Mouse (Mus musculus): Measurements from ENCODE around the gene Hs2st1. TPM values are rescaled to one million over a fixed set of nuclear protein-coding genes. Genes with fewer than 3 reads are reported as not detected.

Hs2st1 gene
- polyA plus RNA-seq (2015; fragmentation: Nextera tagmentation; extraction: Ambion mirVana), result 12.1 and 12.3 TPM in 2 replicates

DNA sequence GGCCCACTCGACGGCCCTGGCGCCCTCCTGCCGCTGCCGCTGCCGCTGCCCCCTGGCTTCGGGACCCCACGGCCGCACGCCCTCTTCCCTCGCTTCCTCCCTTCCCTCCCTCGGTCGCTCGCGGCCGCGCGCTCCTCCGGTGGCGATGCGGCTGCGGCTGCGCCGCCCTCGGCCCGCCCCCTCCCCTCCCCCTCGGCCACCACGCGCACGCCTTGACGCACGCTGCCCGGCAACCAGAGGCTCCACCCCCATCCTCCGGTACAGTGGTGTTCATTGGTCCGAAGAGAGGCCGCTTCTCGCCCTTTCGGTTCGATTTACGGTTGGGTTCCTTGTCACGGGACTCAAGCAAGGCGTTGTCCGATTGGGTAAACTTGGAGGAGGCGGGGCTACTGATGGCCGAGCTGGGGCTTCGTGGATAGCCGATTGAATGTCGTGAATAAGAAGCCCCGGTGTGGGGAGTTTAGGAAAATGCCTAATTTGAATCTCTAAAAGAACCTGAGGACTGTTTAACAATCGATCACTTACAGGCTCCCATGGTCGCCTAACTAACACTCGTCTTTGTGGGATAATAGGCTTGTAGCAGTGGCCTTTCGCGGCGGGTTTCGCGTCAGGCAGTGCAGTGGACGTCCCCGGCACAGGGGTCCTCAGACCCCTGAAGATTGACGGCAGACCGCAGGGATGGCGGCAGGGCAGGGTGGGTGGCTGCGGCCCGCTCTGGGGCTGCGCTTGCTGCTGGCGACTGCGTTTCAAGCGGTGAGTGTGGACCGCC is at the start of gene Hs2st1, which contains the start of gene Selenof:
Gene Hs2st1 (minus strand): TSS at position 135 of the 769 bp plus-strand sequence.
Gene Selenof (plus strand): TSS at position 258 of the 769 bp plus-strand sequence.
- Histone ChIP-seq H3K36me3 (ENCODE audit: control insufficient read depth, insufficient read depth, low read length) (peaks cover 2% of the 10 kb centered on the region; the same call in 1 of the 2 replicates), H3K9ac (ENCODE audit: low read depth, low read length) (peak within 1 kb of the TSS; percentile 83), H3K4me3 (ENCODE audit: low read length) (peak within 1 kb of the TSS; percentile 68), H3K27me3 (replicated peaks; ENCODE audit: control insufficient read depth, insufficient read depth, low read length) (no peaks in the 10 kb centered on the region), H3K4me1 (ENCODE audit: control insufficient read depth, insufficient read depth, low read depth, low read length) (peaks cover 27% of the 10 kb centered on the region), H3K27ac (ENCODE audit: low read depth, low read length) (peak within 1 kb of the TSS; percentile 95), H3K9me3 (ENCODE audit: control insufficient read depth, low read length) (no peaks in the 10 kb centered on the region), H3K4me2 (ENCODE audit: low read length) (peak within 1 kb of the TSS; percentile 86)
- peak; percentile 98 for ATAC-seq
- WGBS, result under 1% methylated on average over 51 of the region's 69 CpGs

DNA sequence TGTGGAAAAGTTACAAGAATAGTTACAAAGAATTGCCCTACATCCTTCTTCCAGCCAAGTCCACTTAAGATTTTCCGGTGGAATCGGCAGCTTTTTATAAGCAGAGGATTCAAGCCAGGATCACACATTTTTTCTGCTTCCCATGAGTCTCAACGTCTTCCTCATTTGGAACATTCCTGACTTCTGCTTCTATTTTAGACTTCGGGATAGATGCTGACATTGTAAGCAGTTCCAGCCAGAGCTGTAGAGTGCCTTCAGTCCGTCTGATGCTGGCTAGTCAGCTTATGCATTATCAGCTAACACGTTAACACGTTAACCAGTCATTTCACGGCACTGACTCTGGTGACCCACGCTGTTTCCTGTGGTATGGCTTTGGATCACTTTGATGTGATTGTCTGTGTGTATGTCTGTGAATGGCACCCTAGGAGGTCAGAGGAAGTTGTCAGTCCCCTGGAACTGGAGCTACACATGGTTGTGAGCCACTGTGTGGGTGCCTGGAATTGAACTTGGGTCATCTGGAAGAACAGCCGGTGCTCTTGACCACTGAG is 47.7 kb upstream of the Hs2st1 start:
- Histone ChIP-seq H3K9me3 (ENCODE audit: control insufficient read depth, low read length) (no peaks in the 10 kb centered on the region), H3K9ac (ENCODE audit: low read depth, low read length) (no peak overlapping the region), H3K4me1 (ENCODE audit: control insufficient read depth, insufficient read depth, low read depth, low read length) (peaks cover 5% of the 10 kb centered on the region; the same call in 1 of the 2 replicates), H3K27me3 (replicated peaks; ENCODE audit: control insufficient read depth, insufficient read depth, low read length) (no peaks in the 10 kb centered on the region), H3K27ac (ENCODE audit: low read depth, low read length) (no peak overlapping the region), H3K4me2 (ENCODE audit: low read length) (no peak overlapping the region), H3K4me3 (ENCODE audit: low read length) (no peak overlapping the region), H3K36me3 (ENCODE audit: control insufficient read depth, insufficient read depth, low read length) (no peaks in the 10 kb centered on the region)
- 84% methylated on average over 10 of the region's 10 CpGs for WGBS
- ATAC-seq, result 0 out of 2 replicates have a peak, but pooled peaks have one; percentile 7

DNA sequence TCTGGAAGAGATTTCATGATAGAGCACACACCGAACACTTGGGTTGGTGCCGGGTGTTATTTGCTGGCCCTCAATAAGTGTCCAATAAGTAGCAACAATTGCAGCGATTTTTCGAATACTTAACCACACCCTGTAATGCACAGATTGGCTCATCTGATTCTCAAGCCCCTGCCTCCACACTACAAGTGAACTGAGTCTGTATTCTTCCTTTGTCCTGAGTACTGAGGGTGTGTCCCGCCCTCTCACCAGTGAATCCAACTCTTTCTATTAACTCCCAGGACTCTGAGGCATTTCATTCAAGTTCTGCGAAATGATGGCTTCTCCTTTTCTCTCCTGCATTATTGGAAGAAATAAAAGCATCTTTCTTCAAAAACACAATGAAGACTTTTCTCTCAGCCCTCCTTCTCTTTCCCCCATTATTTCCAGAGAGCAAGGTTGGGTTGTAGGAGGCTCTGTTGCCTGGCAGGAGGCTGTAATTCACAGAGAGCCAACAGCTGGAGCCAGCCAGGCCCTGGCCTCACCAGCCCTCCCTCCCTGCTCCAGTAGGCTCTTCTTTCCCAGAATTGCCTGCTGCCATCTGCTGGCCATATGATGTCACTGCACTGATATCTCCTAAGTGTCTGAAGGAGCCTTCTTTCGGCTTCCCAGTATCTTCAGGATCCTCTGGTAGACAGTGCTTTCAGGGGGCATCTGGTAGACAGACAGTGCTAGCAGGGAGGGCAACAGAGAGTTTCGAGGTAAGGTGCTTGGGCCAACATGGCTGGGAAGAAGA is 46.9 kb upstream of the Hs2st1 start:
- peak; percentile 93 for ATAC-seq
- no peak overlapping the region for H3K27ac ChIP-seq (ENCODE audit: low read depth, low read length)
- H3K4me3 ChIP-seq (ENCODE audit: low read length), result no peak overlapping the region
- peaks cover 5% of the 10 kb centered on the region; the same call in 1 of the 2 replicates for H3K4me1 ChIP-seq (ENCODE audit: control insufficient read depth, insufficient read depth, low read depth, low read length)
- no peaks in the 10 kb centered on the region for H3K36me3 ChIP-seq (ENCODE audit: control insufficient read depth, insufficient read depth, low read length)
- no peak overlapping the region for H3K4me2 ChIP-seq (ENCODE audit: low read length)
- WGBS, result 40% methylated on average over 8 of the region's 8 CpGs
- H3K9ac ChIP-seq (ENCODE audit: low read depth, low read length), result no peak overlapping the region
- H3K9me3 ChIP-seq (ENCODE audit: control insufficient read depth, low read length), result no peaks in the 10 kb centered on the region
- H3K27me3 ChIP-seq (replicated peaks; ENCODE audit: control insufficient read depth, insufficient read depth, low read length), result no peaks in the 10 kb centered on the region

DNA sequence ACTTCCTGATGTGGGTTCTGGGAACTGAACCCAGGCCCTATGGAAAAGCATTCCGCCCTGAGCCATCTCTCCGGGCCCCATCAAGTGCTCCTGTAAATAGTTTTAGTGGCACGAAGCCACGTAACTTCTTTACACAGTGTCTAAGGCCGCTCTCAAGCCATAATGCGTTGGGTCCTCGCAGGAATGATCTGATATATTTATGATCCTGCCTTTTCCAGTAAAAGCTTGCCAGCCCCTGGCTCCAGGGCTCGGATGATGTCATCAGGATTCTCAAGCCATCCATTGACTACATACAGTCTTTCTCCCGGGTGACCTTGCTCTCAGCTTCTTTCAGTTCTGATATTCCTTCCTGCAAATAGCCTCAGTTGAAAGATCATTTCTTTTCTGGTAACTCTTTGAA is 45.5 kb upstream of the Hs2st1 start:
- 73% methylated on average over 9 of the region's 9 CpGs for WGBS
- H3K9me3 ChIP-seq (ENCODE audit: control insufficient read depth, low read length), result no peaks in the 10 kb centered on the region
- no peak for ATAC-seq
- H3K4me1 ChIP-seq (ENCODE audit: control insufficient read depth, insufficient read depth, low read depth, low read length), result peaks cover 8% of the 10 kb centered on the region; the same call in 1 of the 2 replicates
- H3K4me2 ChIP-seq (ENCODE audit: low read length), result no peak overlapping the region
- no peaks in the 10 kb centered on the region for H3K36me3 ChIP-seq (ENCODE audit: control insufficient read depth, insufficient read depth, low read length)
- no peak overlapping the region for H3K4me3 ChIP-seq (ENCODE audit: low read length)
- H3K9ac ChIP-seq (ENCODE audit: low read depth, low read length), result no peak overlapping the region
- H3K27me3 ChIP-seq (replicated peaks; ENCODE audit: control insufficient read depth, insufficient read depth, low read length), result no peaks in the 10 kb centered on the region
- no peak overlapping the region for H3K27ac ChIP-seq (ENCODE audit: low read depth, low read length)

DNA sequence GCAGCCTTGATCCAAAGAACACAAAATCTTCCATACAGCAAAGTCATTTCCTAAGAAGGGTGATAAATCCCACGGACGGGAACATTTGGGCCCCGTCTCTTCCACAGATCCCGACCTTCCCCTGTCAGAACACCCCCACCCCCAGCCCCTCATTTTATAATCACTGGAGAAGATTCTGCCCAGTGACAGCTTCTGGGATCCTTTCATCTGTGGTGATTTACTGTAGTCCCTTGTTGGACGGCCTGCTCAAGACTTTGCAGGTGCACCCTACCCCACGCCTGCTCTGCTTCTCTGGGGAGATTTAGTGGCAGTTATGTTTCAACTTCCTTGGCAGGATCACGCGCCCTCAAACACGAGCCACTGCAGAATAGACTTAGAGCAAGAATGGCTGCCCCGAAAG is 44.7 kb upstream of the Hs2st1 start:
- ATAC-seq, result no peak
- Histone ChIP-seq H3K9ac (ENCODE audit: low read depth, low read length) (no peak overlapping the region), H3K4me3 (ENCODE audit: low read length) (no peak overlapping the region), H3K4me1 (ENCODE audit: control insufficient read depth, insufficient read depth, low read depth, low read length) (peaks cover 8% of the 10 kb centered on the region; the same call in 1 of the 2 replicates), H3K36me3 (ENCODE audit: control insufficient read depth, insufficient read depth, low read length) (no peaks in the 10 kb centered on the region), H3K4me2 (ENCODE audit: low read length) (no peak overlapping the region), H3K27ac (ENCODE audit: low read depth, low read length) (no peak overlapping the region), H3K9me3 (ENCODE audit: control insufficient read depth, low read length) (no peaks in the 10 kb centered on the region), H3K27me3 (replicated peaks; ENCODE audit: control insufficient read depth, insufficient read depth, low read length) (no peaks in the 10 kb centered on the region)
- 77% methylated on average over 10 of the region's 10 CpGs for WGBS

DNA sequence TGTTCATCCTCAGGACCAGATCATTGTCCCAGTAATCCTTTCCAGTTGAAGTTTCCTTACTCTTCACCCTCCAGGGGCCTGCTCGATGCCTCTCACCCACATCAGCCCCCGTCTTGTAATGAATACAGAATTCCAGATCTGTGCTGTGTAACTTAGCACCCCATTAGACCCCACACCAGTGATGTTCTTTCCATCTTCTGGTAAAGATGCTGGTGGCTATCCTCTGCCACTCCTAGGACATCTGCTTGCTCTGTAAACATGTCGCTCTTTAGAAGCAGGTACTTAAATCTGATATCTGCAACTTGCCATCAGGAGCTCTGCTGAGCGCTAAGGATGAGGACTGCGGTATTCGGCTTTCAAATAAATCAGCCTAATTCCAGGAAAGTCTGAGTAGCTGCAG is 44.3 kb upstream of the Hs2st1 start:
- WGBS, result 88% methylated on average over 6 of the region's 6 CpGs
- H3K27ac ChIP-seq (ENCODE audit: low read depth, low read length), result no peak overlapping the region
- H3K27me3 ChIP-seq (replicated peaks; ENCODE audit: control insufficient read depth, insufficient read depth, low read length), result no peaks in the 10 kb centered on the region
- no peak overlapping the region for H3K4me2 ChIP-seq (ENCODE audit: low read length)
- no peaks in the 10 kb centered on the region for H3K9me3 ChIP-seq (ENCODE audit: control insufficient read depth, low read length)
- H3K4me3 ChIP-seq (ENCODE audit: low read length), result no peak overlapping the region
- no peaks in the 10 kb centered on the region for H3K36me3 ChIP-seq (ENCODE audit: control insufficient read depth, insufficient read depth, low read length)
- no peak for ATAC-seq
- H3K9ac ChIP-seq (ENCODE audit: low read depth, low read length), result no peak overlapping the region
- H3K4me1 ChIP-seq (ENCODE audit: control insufficient read depth, insufficient read depth, low read depth, low read length), result peaks cover 8% of the 10 kb centered on the region; the same call in 1 of the 2 replicates

DNA sequence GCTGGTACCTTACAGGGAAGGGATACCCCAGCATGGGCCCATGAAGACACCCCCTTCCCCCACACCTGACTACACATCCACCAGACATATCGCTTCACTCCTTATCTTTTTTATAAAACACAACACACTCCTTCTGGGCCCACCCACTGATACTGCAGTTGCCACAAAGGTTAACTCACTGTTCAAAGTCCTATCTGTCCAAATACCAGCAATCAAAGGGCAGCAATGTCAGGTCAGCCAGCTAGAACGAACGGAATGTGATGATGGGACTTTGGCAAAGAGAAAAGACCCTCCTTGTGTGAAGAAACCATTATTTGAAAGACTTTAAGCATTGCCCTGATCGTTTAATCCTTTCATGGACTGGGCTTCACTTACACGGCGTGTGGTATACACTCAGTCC is 42.4 kb upstream of the Hs2st1 start:
- Histone ChIP-seq H3K27me3 (replicated peaks; ENCODE audit: control insufficient read depth, insufficient read depth, low read length) (no peaks in the 10 kb centered on the region), H3K4me3 (ENCODE audit: low read length) (no peak overlapping the region), H3K4me1 (ENCODE audit: control insufficient read depth, insufficient read depth, low read depth, low read length) (peaks cover 8% of the 10 kb centered on the region; the same call in 1 of the 2 replicates), H3K36me3 (ENCODE audit: control insufficient read depth, insufficient read depth, low read length) (no peaks in the 10 kb centered on the region), H3K9ac (ENCODE audit: low read depth, low read length) (no peak overlapping the region), H3K9me3 (ENCODE audit: control insufficient read depth, low read length) (no peaks in the 10 kb centered on the region), H3K4me2 (ENCODE audit: low read length) (no peak overlapping the region), H3K27ac (ENCODE audit: low read depth, low read length) (no peak overlapping the region)
- no peak; the same call in 1 of the 2 replicates for ATAC-seq
- 70% methylated on average over 6 of the region's 6 CpGs for WGBS

DNA sequence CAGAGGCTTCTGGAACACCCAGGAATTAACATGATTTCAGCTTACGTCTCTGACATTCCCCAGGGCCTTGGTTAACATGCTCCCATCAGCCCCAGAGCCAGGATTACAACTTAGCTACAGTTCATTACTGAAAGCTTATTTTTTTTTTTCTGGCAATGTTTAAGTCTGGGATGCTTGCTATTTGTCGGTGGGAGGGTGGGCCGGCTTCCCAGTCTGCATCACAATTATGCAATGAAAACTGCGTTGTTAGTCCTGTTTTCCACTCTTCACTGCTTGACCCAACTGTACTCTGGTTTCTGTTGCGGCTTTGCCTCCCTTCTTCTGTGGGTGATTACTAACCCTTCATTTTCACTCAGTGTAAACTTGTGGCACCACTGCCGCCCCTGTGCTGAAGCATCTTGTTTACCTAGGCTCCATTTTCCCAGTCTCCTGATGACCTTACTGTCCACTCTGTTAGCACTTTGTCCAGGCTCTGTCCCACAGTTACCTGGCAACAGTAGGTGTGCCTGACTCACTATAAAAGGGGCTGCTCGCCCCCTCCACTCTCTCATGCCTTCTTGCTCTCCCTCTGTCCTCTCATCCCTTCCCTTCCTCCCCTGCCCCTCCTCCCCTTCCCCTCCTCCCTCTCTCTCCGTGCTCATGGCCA is 41.8 kb upstream of the Hs2st1 start:
- Histone ChIP-seq H3K9ac (ENCODE audit: low read depth, low read length) (no peak overlapping the region), H3K27ac (ENCODE audit: low read depth, low read length) (no peak overlapping the region), H3K27me3 (replicated peaks; ENCODE audit: control insufficient read depth, insufficient read depth, low read length) (no peaks in the 10 kb centered on the region), H3K36me3 (ENCODE audit: control insufficient read depth, insufficient read depth, low read length) (no peaks in the 10 kb centered on the region), H3K9me3 (ENCODE audit: control insufficient read depth, low read length) (no peaks in the 10 kb centered on the region), H3K4me1 (ENCODE audit: control insufficient read depth, insufficient read depth, low read depth, low read length) (peaks cover 5% of the 10 kb centered on the region; the same call in 1 of the 2 replicates), H3K4me3 (ENCODE audit: low read length) (no peak overlapping the region), H3K4me2 (ENCODE audit: low read length) (no peak overlapping the region; the same call in 1 of the 2 replicates)
- ATAC-seq, result peak; percentile 9; the same call in 1 of the 2 replicates
- WGBS, result 43% methylated on average over 8 of the region's 8 CpGs
